Mouse (Mus musculus) right cerebral cortex, postnatal 36 days (tissue): ENCODE measurements at regions not wholly inside any gene's neighbourhood (a gene's known extent, or its start where the extent isn't known, plus 50 kb on each side); places are given as distances from the start of the nearest gene placed in this dataset.

Experiments
- DNase-seq, 2 experiments: peaks; one replicate each; pipeline ENCODE4 v3.0.0; 2022; ENCODE audit warnings: low spot score in 2 of 2, mixed read lengths in 1 of 2

DNA sequence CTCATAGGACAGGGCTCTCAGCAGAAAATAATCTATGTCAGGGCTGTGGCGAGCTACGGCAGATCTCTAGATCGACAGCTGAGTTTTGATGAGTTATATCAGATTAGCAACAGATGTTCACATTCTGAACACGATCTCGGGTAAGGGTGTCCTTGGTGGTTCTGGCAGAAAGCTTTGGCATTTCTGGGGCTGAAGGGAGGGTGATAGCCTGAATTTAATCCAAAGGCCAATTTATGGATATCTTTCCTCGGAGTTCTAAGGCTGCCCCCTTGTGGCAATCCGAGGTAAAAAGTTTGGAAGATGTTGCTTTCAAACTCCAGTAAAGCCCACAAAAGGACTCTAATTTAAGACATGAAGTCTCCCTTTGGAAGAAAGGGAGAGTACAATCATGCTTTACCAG lies 101.3 kb upstream of the Luzp2 start:
- peak in 1 of 2 experiments; percentile 30 for DNase-seq

DNA sequence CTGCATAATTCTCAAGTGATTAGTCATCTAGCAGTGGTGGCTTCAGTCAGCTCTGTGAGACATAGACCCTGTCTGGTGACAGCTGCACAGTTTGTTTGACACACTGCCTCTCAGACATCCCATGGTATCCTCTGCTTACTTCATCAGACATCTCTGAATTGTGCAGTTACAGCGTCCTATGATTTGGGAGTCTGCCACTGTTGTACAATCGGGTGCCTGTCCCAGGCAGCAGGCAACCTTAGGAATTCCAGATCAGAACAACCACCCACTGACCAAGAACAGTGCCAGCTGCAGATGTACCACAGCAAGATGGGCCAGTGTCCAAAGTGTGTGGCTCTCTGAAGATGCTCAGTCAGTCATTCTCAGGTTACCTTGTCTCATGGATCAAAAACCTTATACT lies 100.4 kb upstream of the Luzp2 start:
- peak in 1 of 2 experiments; percentile 0 for DNase-seq

- no peak for DNase-seq
Measured at GRCm38 (mm10) chr7:54767341-54767740, 68.0 kb upstream of the Luzp2 start.

DNA sequence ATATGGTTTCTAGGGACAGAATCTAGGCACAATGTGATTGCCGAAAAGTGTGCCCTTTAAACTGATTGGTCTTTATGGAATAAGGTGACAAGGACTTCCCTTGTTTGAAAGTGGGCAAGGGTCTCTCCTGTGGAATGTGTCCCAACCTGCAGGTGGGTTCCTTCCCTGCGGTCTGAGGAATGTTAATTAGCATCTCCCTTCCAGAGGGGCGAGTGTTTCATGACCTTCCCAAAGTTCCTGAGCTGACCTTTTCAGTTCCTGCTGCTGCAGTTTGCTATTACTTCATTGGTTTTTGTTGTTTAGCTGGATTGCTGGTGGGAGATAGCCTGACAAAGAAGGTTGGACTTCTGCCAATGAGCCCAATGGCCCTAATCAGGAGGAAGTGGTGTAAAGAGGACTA lies 66.6 kb upstream of the Luzp2 start:
- DNase-seq: no peak

DNA sequence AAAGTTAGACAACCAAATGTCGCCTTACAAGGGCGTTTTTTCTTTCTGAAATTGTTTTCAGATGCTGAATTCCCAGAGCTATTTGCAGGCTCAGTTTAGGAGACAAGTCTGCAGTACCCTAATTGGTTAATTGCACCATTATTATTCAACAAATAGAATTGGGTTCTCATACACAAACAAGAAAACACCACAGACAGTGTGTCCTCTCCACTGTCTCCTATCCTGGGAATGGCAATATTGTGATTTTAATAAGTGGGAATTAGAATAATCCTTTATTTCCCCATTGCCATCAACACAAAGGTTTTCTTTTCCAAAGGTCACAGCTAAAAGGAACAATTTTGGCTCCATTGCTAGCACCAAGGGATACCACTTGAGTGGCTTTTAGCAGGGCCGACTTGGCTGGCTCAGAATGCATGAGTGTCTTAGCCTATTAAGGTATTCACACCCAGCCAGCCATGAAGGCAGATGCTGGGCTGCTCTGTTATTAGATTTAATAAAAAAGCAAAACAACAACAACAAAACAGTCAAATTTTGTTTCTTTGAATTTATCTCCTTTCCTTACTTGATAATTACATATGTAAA lies 53.3 kb upstream of the Luzp2 start:
- no peak for DNase-seq

DNA sequence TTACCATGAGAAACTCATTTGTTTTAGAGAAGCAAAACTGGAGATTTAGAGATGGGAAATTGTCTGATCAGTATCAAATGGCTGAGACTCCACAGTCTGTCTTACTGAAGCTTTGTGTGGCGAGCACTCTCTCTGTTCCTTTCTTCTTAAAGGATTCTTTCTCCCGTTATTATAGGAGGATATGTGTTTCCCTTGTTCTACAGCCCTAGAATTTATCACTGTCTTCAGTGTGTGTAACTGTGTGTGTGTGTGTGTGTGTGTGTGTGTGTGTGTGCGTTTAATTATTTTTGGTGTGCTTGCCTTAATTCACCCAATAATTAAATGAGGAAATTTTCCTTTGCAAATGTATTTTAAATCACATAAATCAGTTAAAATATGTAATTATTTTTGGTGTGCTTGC lies 52.7 kb upstream of the Luzp2 start:
- DNase-seq: no peak

DNA sequence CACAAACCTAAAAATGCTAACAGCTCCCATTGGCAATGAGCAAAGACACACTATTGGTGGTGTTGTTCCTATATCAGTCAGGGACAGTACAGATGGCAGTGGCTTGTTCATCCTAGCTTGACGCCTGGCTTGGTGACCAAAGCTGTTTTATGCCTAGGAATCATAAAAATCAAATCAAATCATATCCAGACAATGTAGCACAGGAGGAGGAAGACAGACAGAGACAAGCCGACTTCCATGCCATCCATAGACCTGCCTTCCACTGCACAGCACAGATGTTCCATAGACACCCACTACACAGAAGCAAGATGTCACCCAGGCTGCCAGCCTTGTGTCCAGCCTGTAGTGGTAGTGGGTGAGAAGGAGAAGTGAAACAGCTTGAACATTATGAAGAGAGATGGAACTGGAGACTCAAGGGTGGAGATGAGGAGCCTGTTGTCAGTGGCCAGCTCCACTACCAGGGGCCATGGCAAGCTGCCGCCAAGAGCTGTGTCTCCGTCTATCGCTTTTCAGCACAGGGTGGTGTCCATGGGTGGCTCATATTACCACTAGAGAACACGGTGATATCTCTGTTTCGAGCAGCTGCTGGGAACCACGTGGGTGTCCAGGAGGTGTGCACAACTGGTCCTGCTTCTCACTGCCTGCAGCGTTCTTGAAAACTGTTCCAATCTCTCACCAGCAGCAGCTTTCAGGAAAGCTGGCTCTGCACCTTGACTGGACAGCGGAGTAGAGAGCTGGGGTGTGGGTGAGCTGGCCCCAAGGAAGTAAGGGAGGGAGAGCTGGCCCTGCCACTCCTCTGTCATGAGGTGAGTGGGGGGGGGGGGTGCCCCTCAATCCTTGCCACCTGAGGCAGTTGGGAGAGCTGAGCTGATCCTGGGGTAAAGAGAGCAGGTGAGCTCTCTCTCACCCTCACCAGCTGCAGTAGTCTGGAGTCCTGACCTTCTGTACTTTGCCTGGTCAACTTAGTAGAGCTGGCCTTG lies 51.5 kb upstream of the Luzp2 start:
- no peak for DNase-seq
